Mouse (Mus musculus) myocyte (in vitro differentiated cells): Measurements from ENCODE around the gene Ldlrad3. TPM values are rescaled to one million over a fixed set of nuclear protein-coding genes. Genes with fewer than 3 reads are reported as not detected.

Experiments used
- H3K27me3 ChIP-seq: one replicate; pipeline ENCODE4 v1.6.1; 2011; ENCODE audit not compliant: control insufficient read depth, insufficient read depth, insufficient read length
- H3K36me3 ChIP-seq: one replicate; pipeline ENCODE4 v1.6.1; 2011; ENCODE audit not compliant: control insufficient read depth, insufficient read depth
- H3K4me2 ChIP-seq: one replicate; pipeline ENCODE4 v1.6.1; 2011; ENCODE audit warnings: low read depth, control low read depth
- H3K4me3 ChIP-seq: one replicate; pipeline ENCODE4 v1.5.1; 2011; ENCODE audit warnings: mild to moderate bottlenecking, control low read depth, moderate library complexity
- H3K79me2 ChIP-seq: one replicate; pipeline ENCODE4 v1.6.1; 2011; ENCODE audit not compliant: control insufficient read depth, insufficient read depth
- H3ac ChIP-seq: one replicate; pipeline ENCODE4 v1.6.1; 2011; ENCODE audit not compliant: control insufficient read depth, insufficient read length
- CEBPB ChIP-seq: IDR thresholded peaks from 2 replicates; pipeline ENCODE4 v1.6.1; 2011; ENCODE audit warnings: mild to moderate bottlenecking, moderate library complexity; ENCODE audit not compliant: poor library complexity, insufficient read depth, severe bottlenecking
- E2F4 ChIP-seq: IDR thresholded peaks from one replicate; pipeline ENCODE4 v1.6.1; 2011; ENCODE audit warnings: mild to moderate bottlenecking, control low read depth, moderate library complexity; ENCODE audit not compliant: insufficient read depth
- MAX ChIP-seq: IDR thresholded peaks from one replicate; pipeline ENCODE4 v1.6.1; 2011; ENCODE audit warnings: low read depth, mild to moderate bottlenecking, control low read depth
- MYOD1 ChIP-seq, 3 experiments: IDR thresholded peaks; one replicate each; pipeline ENCODE4 v1.6.1; 2011; ENCODE audit warnings: control low read depth in 2 of 3, low read depth in 2 of 3, mild to moderate bottlenecking in 2 of 3, moderate library complexity in 1 of 3; ENCODE audit not compliant: insufficient read length in 2 of 3, control insufficient read depth in 1 of 3
- MYOG ChIP-seq, 3 experiments: IDR thresholded peaks; one replicate each; pipeline ENCODE4 v1.6.1; 2011; ENCODE audit warnings: control low read depth in 2 of 3, low read depth in 2 of 3, mild to moderate bottlenecking in 2 of 3; ENCODE audit not compliant: insufficient read length in 2 of 3, control insufficient read depth in 1 of 3, insufficient read depth in 1 of 3
- POLR2A ChIP-seq: IDR thresholded peaks from one replicate; pipeline ENCODE4 v1.6.1; 2011; ENCODE audit warnings: low read depth, mild to moderate bottlenecking, control low read depth, moderate library complexity; ENCODE audit not compliant: insufficient read length
- POLR2AphosphoS2 ChIP-seq: IDR thresholded peaks from one replicate; pipeline ENCODE4 v1.6.1; 2011; ENCODE audit warnings: low read depth, control low read depth; ENCODE audit not compliant: insufficient read length
- REST ChIP-seq: IDR thresholded peaks from one replicate; pipeline ENCODE4 v1.6.1; 2011; ENCODE audit warnings: mild to moderate bottlenecking, control low read depth, moderate library complexity; ENCODE audit not compliant: insufficient read depth, insufficient read length
- SRF ChIP-seq: IDR thresholded peaks from one replicate; pipeline ENCODE4 v1.6.1; 2011; ENCODE audit warnings: low read depth; ENCODE audit not compliant: control insufficient read depth, insufficient read length
- TCF12 ChIP-seq: IDR thresholded peaks from one replicate; pipeline ENCODE4 v1.6.1; 2011; ENCODE audit warnings: mild to moderate bottlenecking, control low read depth; ENCODE audit not compliant: poor library complexity, insufficient read depth, severe bottlenecking
- TCF3 ChIP-seq: IDR thresholded peaks from one replicate; pipeline ENCODE4 v1.6.1; 2011; ENCODE audit warnings: low read depth, control low read depth; ENCODE audit not compliant: insufficient read length
- USF1 ChIP-seq: IDR thresholded peaks from one replicate; pipeline ENCODE4 v1.6.1; 2011; ENCODE audit warnings: low read depth, mild to moderate bottlenecking, control low read depth, moderate library complexity
- polyA plus RNA-seq: library from polyadenylated mRNA; unstranded; fragments of >200 nt; fragmentation: generic; extraction: Trizol; gene quantifications from one replicate; pipeline ENCODE4 v1.2.1, GENCODE M21; 2012; ENCODE audit warnings: missing spikeins

Ldlrad3 gene
- polyA plus RNA-seq, 1 experiment: 32.1 TPM

DNA sequence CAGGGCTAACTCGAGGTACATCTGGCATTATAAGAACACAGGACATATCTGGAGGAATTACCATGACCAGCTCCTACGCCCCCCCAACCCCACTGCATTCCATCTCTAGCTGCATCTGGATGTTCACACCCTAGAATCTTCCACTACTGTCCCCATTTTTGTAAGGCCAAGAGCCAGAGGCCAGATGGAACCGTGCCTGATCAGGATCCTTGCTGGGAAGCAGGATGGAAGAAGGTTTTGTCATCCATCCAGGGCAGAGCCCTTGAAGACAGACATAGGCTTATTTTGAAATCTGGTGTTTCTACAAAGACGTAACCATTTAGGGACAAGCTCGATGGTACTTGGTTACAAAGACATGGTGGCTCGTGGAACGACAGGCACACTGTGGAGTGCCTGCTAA is 139.7 kb downstream of the Ldlrad3 start:
- H3K4me2 ChIP-seq: no peak overlapping the region

DNA sequence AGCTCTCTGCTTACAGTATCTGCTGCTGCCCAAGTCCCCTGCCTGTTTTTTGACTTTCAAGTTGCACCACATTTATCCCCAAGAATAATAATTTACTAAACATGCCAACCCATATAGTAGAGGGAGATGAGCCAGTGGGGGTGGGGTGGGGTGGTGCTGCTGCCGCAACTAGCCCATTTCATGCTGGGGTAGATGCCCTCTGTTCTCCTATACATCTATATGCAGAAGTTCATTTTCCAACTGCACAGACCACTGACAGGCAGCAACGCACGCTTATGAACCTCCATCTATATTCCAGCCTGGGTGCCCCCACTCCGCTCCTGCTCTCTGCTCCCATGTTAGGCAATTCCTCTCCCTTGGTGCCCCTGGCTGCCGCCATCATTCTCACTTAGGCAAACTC is 145.7 kb downstream of the Ldlrad3 start:
- Histone ChIP-seq H3K36me3 (peaks cover 4% of the 10 kb centered on the region), H3K79me2 (peaks cover 8% of the 10 kb centered on the region), H3ac (no peak overlapping the region), H3K4me2 (no peak overlapping the region), H3K4me3 (no peak overlapping the region), H3K27me3 (no peaks in the 10 kb centered on the region)
- TF ChIP-seq REST (no peak), TCF12 (no peak), POLR2A (no peak)

More for the DNA sequence above, 139.7 kb downstream of the Ldlrad3 start:
- TF ChIP-seq POLR2A: no peak
- no peak for TF ChIP-seq CEBPB
- TF ChIP-seq MYOD1 (IDR thresholded peaks at IDR 0.05; ENCODE audit: control insufficient read depth in 1 of 3, insufficient read length in 2 of 3, low read depth in 2 of 3): no peak
- no peak for TF ChIP-seq TCF12
- no peak for TF ChIP-seq USF1
- no peak for TF ChIP-seq SRF
- TF ChIP-seq E2F4: no peak
- TF ChIP-seq TCF3: no peak
- TF ChIP-seq MAX: no peak
- Histone ChIP-seq H3K4me3 (no peak overlapping the region), H3K36me3 (peaks cover 4% of the 10 kb centered on the region), H3ac (no peak overlapping the region), H3K79me2 (no peaks in the 10 kb centered on the region), H3K27me3 (no peaks in the 10 kb centered on the region)

DNA sequence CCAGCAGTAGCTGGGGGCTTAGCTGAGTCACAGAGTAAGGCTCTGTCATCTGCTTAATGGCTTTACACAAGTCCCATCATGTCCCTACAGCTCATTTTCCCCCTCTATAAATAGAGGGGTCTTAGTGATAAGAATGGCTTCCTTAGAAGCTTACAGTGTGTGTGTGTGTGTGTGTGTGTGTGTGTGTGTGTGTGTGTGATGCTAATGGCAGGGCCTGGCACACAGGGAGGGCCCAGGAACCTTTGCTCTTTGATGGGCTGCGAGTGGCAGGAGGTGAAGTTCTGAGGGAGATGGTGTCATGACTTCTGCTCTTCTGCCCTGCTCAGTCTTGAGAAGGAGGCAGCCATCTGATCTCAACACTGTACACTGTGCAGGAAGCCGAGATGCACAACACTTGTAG is 146.2 kb downstream of the Ldlrad3 start:
- Histone ChIP-seq H3K27me3 (no peaks in the 10 kb centered on the region), H3ac (no peak overlapping the region), H3K36me3 (peaks cover 4% of the 10 kb centered on the region), H3K4me3 (no peak overlapping the region), H3K4me2 (no peak overlapping the region), H3K79me2 (peaks cover 8% of the 10 kb centered on the region)
- no peak for TF ChIP-seq MYOG (IDR thresholded peaks at IDR 0.05; ENCODE audit: control insufficient read depth in 1 of 3, insufficient read depth in 1 of 3, insufficient read length in 2 of 3, low read depth in 2 of 3)
- no peak for TF ChIP-seq USF1
- TF ChIP-seq MYOD1 (IDR thresholded peaks at IDR 0.05; ENCODE audit: control insufficient read depth in 1 of 3, insufficient read length in 2 of 3, low read depth in 2 of 3): no peak
- no peak for TF ChIP-seq E2F4
- no peak for TF ChIP-seq POLR2AphosphoS2
- no peak for TF ChIP-seq REST
- TF ChIP-seq SRF: no peak
- no peak for TF ChIP-seq TCF3
- TF ChIP-seq POLR2A: no peak
- TF ChIP-seq MAX: no peak
- TF ChIP-seq TCF12: no peak
- TF ChIP-seq CEBPB: no peak

DNA sequence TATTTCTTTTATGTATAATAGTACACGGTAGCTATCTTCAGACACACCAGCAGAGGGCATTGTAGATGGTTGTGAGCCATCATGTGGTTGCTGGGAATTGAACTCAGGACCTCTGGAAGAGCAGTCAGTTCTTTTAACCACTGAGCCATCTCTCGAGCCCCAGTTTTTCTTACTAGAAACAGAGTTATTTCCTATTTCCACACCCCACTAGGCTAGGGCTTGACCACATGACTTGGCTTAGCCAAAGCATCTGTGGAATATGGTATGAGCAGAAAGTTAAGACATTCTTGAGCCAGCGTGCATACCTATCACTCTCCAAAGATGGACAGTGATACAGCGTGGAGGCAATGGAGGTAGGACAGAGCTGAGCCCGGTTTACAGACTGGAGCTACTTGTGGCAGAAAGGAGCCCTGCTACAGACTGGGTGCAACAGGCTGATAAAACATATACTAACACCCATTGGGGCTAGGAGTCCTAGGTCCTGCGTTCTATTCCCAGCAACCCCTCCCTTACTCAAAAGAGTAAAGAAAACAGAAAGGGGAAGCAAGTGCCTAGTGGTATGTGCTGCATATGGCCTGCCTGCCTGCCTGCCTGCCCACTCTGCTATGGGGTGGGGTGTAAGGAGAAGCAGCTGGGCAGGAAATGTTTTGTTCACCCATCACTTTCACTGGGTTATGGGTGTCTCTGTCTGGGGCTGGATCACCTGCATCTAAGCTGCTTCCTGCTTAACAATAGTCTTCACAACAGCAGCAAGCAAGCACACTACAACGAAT is 147.1 kb downstream of the Ldlrad3 start:
- Histone ChIP-seq H3K36me3 (peaks cover 4% of the 10 kb centered on the region), H3K27me3 (no peaks in the 10 kb centered on the region), H3K4me2 (peak overlapping the region; percentile 72), H3K79me2 (peaks cover 8% of the 10 kb centered on the region), H3ac (no peak overlapping the region), H3K4me3 (no peak overlapping the region)
- TF ChIP-seq SRF (no peak), POLR2A (no peak), MAX (no peak), POLR2AphosphoS2 (no peak), TCF12 (no peak), TCF3 (no peak), USF1 (peak; percentile 26), MYOD1 (IDR thresholded peaks at IDR 0.05; ENCODE audit: control insufficient read depth in 1 of 3, insufficient read length in 2 of 3, low read depth in 2 of 3) (peak in 1 of 3 experiments; percentile 19), E2F4 (no peak), REST (no peak), MYOG (IDR thresholded peaks at IDR 0.05; ENCODE audit: control insufficient read depth in 1 of 3, insufficient read depth in 1 of 3, insufficient read length in 2 of 3, low read depth in 2 of 3) (peak in 1 of 3 experiments; percentile 48), CEBPB (no peak)
